Mouse (Mus musculus) midbrain, postnatal 0 days (tissue): Measurements from ENCODE around the gene Tyk2. TPM values are rescaled to one million over a fixed set of nuclear protein-coding genes. Genes with fewer than 3 reads are reported as not detected.

Experiments
- ATAC-seq: fragments of 200-750 bp; cut with Nextera tagmentation; 2 replicates; pipeline ENCODE4 v1.8.0; 2017; ENCODE audit warnings: moderate number of reproducible peaks, mild to moderate bottlenecking, moderate TSS enrichment, moderate library complexity; ENCODE audit not compliant: low FRiP score
- DNase-seq: peaks from one replicate; pipeline ENCODE4 v3.0.0-alpha.2; 2015; ENCODE audit warnings: low spot score
- H3K27ac ChIP-seq: fragments of 300-500 bp; sonication (generic); 2 replicates; pipeline ENCODE4 v1.5.1; 2014; ENCODE audit warnings: low read depth, mild to moderate bottlenecking, low read length, mixed read lengths
- H3K27me3 ChIP-seq: fragments of 300-500 bp; sonication (generic); 2 replicates; pipeline ENCODE4 v1.6.1; 2014; ENCODE audit warnings: low read length, control low read depth, mixed read lengths; ENCODE audit not compliant: insufficient read depth
- H3K36me3 ChIP-seq: fragments of 300-500 bp; sonication (generic); 2 replicates; pipeline ENCODE4 v1.6.1; 2014; ENCODE audit warnings: low read length, control low read depth, mixed read lengths; ENCODE audit not compliant: insufficient read depth
- H3K4me1 ChIP-seq: fragments of 300-500 bp; sonication (generic); 2 replicates; pipeline ENCODE4 v1.6.1; 2014; ENCODE audit warnings: mild to moderate bottlenecking, control low read depth, antibody characterized with exemption, low read length, mixed read lengths; ENCODE audit not compliant: insufficient read depth
- H3K4me2 ChIP-seq: fragments of 300-500 bp; sonication (generic); 2 replicates; pipeline ENCODE4 v1.6.1; 2014; ENCODE audit warnings: low read depth, mild to moderate bottlenecking, low read length, mixed read lengths; ENCODE audit not compliant: poor library complexity, severe bottlenecking
- H3K4me3 ChIP-seq: fragments of 300-500 bp; sonication (generic); 2 replicates; pipeline ENCODE4 v1.5.1; 2014; ENCODE audit warnings: low read depth, mild to moderate bottlenecking, low read length, moderate library complexity
- H3K9ac ChIP-seq: fragments of 300-500 bp; sonication (generic); replicated peaks from 2 replicates; pipeline ENCODE4 v1.6.1; 2014; ENCODE audit warnings: mild to moderate bottlenecking, low read length, moderate library complexity, mixed read lengths; ENCODE audit not compliant: poor library complexity, severe bottlenecking
- H3K9me3 ChIP-seq: fragments of 300-500 bp; sonication (generic); 2 replicates; pipeline ENCODE4 v1.6.1; 2016; ENCODE audit warnings: low read length, control low read depth
- CTCF ChIP-seq: IDR thresholded peaks from 2 replicates; pipeline ENCODE4 v1.5.1; 2016; ENCODE audit warnings: antibody characterized with exemption, mild to moderate bottlenecking
- WGBS: fragments of 180-500 bp; shearing (Covaris S2); extraction: QIAGEN DNeasy Blood & Tissue Kit; methylation state at CpG from one replicate; pipeline ENCODE4 v1.1.7; 2014; 5-methylcytosine and 5-hydroxymethylcytosine counted together
- polyA plus RNA-seq: library from polyadenylated mRNA; unstranded; fragments of >200 nt; fragmentation: Nextera tagmentation; extraction: Ambion mirVana; gene quantifications from 2 replicates; pipeline ENCODE4 v1.2.1, GENCODE M21; 2015
- total RNA-seq: library from RNA; depleted of rRNA; stranded (reverse); fragments of >200 nt; gene quantifications from 2 replicates; pipeline ENCODE4 v1.2.3, GENCODE M21; 2014

Gene Tyk2
- total and polyA plus RNA-seq, 2 experiments from 2014 or later: 4.8 to 9.9 TPM

- 0 out of 2 replicates have a peak, but pooled peaks cover 5% of the 10 kb centered on the region for H3K4me1 ChIP-seq
- DNase-seq (no peak), ATAC-seq (no peak)
- H3K9me3 ChIP-seq: no peaks in the 10 kb centered on the region
- H3K9ac ChIP-seq: no peak overlapping the region
- TF ChIP-seq CTCF: peak; percentile 54
- WGBS: 77% methylated on average over 12 of the region's 12 CpGs
- H3K27ac ChIP-seq: no peak overlapping the region
- H3K27me3 ChIP-seq: no peaks in the 10 kb centered on the region
- no peak overlapping the region for H3K4me3 ChIP-seq
- H3K36me3 ChIP-seq: peaks cover 5% of the 10 kb centered on the region; the same call in 1 of the 2 replicates
- no peak overlapping the region for H3K4me2 ChIP-seq
Measured at GRCm38 (mm10) chr9:21132102-21132775, 1.2 kb upstream of the Tyk2 start.

GRCm38 (mm10) chr9:21126259-21126627 is 4.8 kb downstream of the Tyk2 start:
- peaks cover 27% of the 10 kb centered on the region for H3K36me3 ChIP-seq
- no peak overlapping the region for H3K4me2 ChIP-seq
- H3K4me1 ChIP-seq: 0 out of 2 replicates have a peak, but pooled peaks cover 5% of the 10 kb centered on the region
- no peaks in the 10 kb centered on the region for H3K27me3 ChIP-seq
- WGBS: 83% methylated on average over 2 of the region's 2 CpGs
- H3K4me3 ChIP-seq: no peak overlapping the region
- ATAC-seq: no peak
- no peak overlapping the region for H3K9ac ChIP-seq
- no peak overlapping the region for H3K27ac ChIP-seq
- TF ChIP-seq CTCF: no peak
- H3K9me3 ChIP-seq: no peaks in the 10 kb centered on the region
- DNase-seq: no peak

GRCm38 (mm10) chr9:21125502-21126258 is 5.4 kb downstream of the Tyk2 start:
- Histone ChIP-seq H3K4me2 (no peak overlapping the region), H3K36me3 (peaks cover 30% of the 10 kb centered on the region), H3K9me3 (no peaks in the 10 kb centered on the region), H3K4me1 (0 out of 2 replicates have a peak, but pooled peaks cover 5% of the 10 kb centered on the region), H3K9ac (no peak overlapping the region), H3K4me3 (no peak overlapping the region), H3K27ac (no peak overlapping the region), H3K27me3 (no peaks in the 10 kb centered on the region)
- DNase-seq (no peak), ATAC-seq (no peak)
- 93% methylated on average over 9 of the region's 9 CpGs for WGBS
- no peak for TF ChIP-seq CTCF

- Histone ChIP-seq H3K36me3 (peaks cover 38% of the 10 kb centered on the region), H3K9ac (no peak overlapping the region), H3K27ac (no peak overlapping the region), H3K4me1 (no peaks in the 10 kb centered on the region), H3K4me3 (no peak overlapping the region), H3K4me2 (no peak overlapping the region), H3K27me3 (no peaks in the 10 kb centered on the region), H3K9me3 (no peaks in the 10 kb centered on the region)
- DNase-seq: no peak
- ATAC-seq: no peak
- 83% methylated on average over 5 of the region's 5 CpGs for WGBS
- no peak for TF ChIP-seq CTCF
Measured at GRCm38 (mm10) chr9:21124837-21125236, 6.2 kb downstream of the Tyk2 start.

GRCm38 (mm10) chr9:21121483-21121882 is 9.6 kb downstream of the Tyk2 start:
- DNase-seq: no peak
- ATAC-seq: no peak
- Histone ChIP-seq H3K36me3 (peaks cover 28% of the 10 kb centered on the region), H3K9ac (no peak overlapping the region), H3K9me3 (no peaks in the 10 kb centered on the region), H3K27ac (no peak overlapping the region), H3K27me3 (no peaks in the 10 kb centered on the region), H3K4me1 (no peaks in the 10 kb centered on the region), H3K4me3 (no peak overlapping the region), H3K4me2 (no peak overlapping the region)
- TF ChIP-seq CTCF: no peak
- WGBS: 91% methylated on average over 16 of the region's 16 CpGs

GRCm38 (mm10) chr9:21117073-21117472 is 14.0 kb downstream of the Tyk2 start:
- Histone ChIP-seq H3K4me2 (no peak overlapping the region), H3K27me3 (no peaks in the 10 kb centered on the region), H3K9ac (no peak overlapping the region), H3K4me3 (no peak overlapping the region), H3K9me3 (no peaks in the 10 kb centered on the region), H3K36me3 (peaks cover 21% of the 10 kb centered on the region), H3K4me1 (no peaks in the 10 kb centered on the region), H3K27ac (no peak overlapping the region)
- no peak for TF ChIP-seq CTCF
- ATAC-seq (no peak), DNase-seq (no peak)
- 84% methylated on average over 6 of the region's 6 CpGs for WGBS
